Mouse (Mus musculus) gonadal fat pad, adult 2 months (tissue): ENCODE results near the gene Smarcb1. TPM values are rescaled to one million over a fixed set of nuclear protein-coding genes. Genes with fewer than 3 reads are reported as not detected.

ENCODE experiments used
- DNase-seq: peaks from one replicate; pipeline ENCODE4 v3.0.0-alpha.2; 2012; ENCODE audit warnings: low read depth
- polyA plus RNA-seq: library from polyadenylated mRNA; depleted of rRNA; stranded (reverse); fragments of >200 nt; gene quantifications from 2 replicates; pipeline ENCODE4 v1.2.3, GENCODE M21; 2012; rRNA removed

The Smarcb1 gene
- 37.1 and 46.1 TPM in 2 replicates for polyA plus RNA-seq

- no peak for DNase-seq
Measured at GRCm38 (mm10) chr10:75921026-75921725, at the start of gene Smarcb1. TSS of gene Smarcb1 (minus strand) at chr10:75921617.

GRCm38 (mm10) chr10:75954381-75954811 is 33.0 kb upstream of the Smarcb1 start, which contains the start of gene Gm5134:
TSS of gene Gm5134 (plus strand) at chr10:75954514.
- no peak for DNase-seq

- no peak for DNase-seq
Measured at GRCm38 (mm10) chr10:75951424-75952050, 30.1 kb upstream of the Smarcb1 start.

- no peak for DNase-seq
Measured at GRCm38 (mm10) chr10:75950791-75951210, 29.4 kb upstream of the Smarcb1 start.

- DNase-seq: no peak
Measured at GRCm38 (mm10) chr10:75949053-75950045, 27.9 kb upstream of the Smarcb1 start.

GRCm38 (mm10) chr10:75948079-75948478 is 26.7 kb upstream of the Smarcb1 start:
- no peak for DNase-seq

- no peak for DNase-seq
Measured at GRCm38 (mm10) chr10:75945896-75946295, 24.5 kb upstream of the Smarcb1 start.

- no peak for DNase-seq
Measured at GRCm38 (mm10) chr10:75945213-75945612, 23.8 kb upstream of the Smarcb1 start.

GRCm38 (mm10) chr10:75944066-75944772 is 22.8 kb upstream of the Smarcb1 start:
- no peak for DNase-seq

GRCm38 (mm10) chr10:75942736-75943477 is 21.5 kb upstream of the Smarcb1 start, which contains the start of gene Vpreb3:
TSS of gene Vpreb3 (plus strand) at chr10:75943057.
- no peak for DNase-seq

GRCm38 (mm10) chr10:75941042-75941824 is 19.8 kb upstream of the Smarcb1 start:
- DNase-seq: no peak

GRCm38 (mm10) chr10:75940520-75940919 is 19.1 kb upstream of the Smarcb1 start, which contains the start of gene Gm867:
TSS of gene Gm867 (minus strand) at chr10:75940672.
- DNase-seq: no peak

GRCm38 (mm10) chr10:75939481-75940234 is 18.2 kb upstream of the Smarcb1 start:
- no peak for DNase-seq

GRCm38 (mm10) chr10:75937851-75938643 is 16.6 kb upstream of the Smarcb1 start:
- no peak for DNase-seq

GRCm38 (mm10) chr10:75936909-75937667 is 15.7 kb upstream of the Smarcb1 start:
- DNase-seq: no peak

- no peak for DNase-seq
Measured at GRCm38 (mm10) chr10:75935680-75936541, 14.5 kb upstream of the Smarcb1 start, which contains the start of gene Mmp11. TSS of gene Mmp11 (minus strand) at chr10:75936496.
